Mouse (Mus musculus) macrophage (primary cell): ENCODE measurements at regions not wholly inside any gene's neighbourhood (a gene's known extent, or its start where the extent isn't known, plus 50 kb on each side); places are given as distances from the start of the nearest gene placed in this dataset.

Experiments
- H3K27ac ChIP-seq: fragments of 350-480 bp; formaldehyde crosslinking; 2 replicates; pipeline ENCODE4 v1.9.0; 2021
- H3K36me3 ChIP-seq: fragments of 350-480 bp; formaldehyde crosslinking; 2 replicates; pipeline ENCODE4 v1.9.0; 2021; ENCODE audit errors: inconsistent target
- H3K4me3 ChIP-seq: fragments of 350-480 bp; formaldehyde crosslinking; 2 replicates; pipeline ENCODE4 v1.9.0; 2021; ENCODE audit errors: inconsistent target
- H3K79me2 ChIP-seq: fragments of 350-480 bp; formaldehyde crosslinking; 2 replicates; pipeline ENCODE4 v1.9.0; 2021; ENCODE audit errors: inconsistent target
- WGBS: methylation state at CpG from one replicate; pipeline ENCODE4 v1.1.7; 2026; ENCODE audit warnings: inconsistent platforms; ENCODE audit not compliant: missing documents; 5-methylcytosine and 5-hydroxymethylcytosine counted together

- 78% methylated on average over 1 of the region's 1 CpGs for WGBS
- Histone ChIP-seq H3K79me2 (no peaks in the 10 kb centered on the region), H3K27ac (no peak overlapping the region)
These were observed 172.5 kb downstream of the Msrb3 start for GRCm38 (mm10) chr10:120726369-120726768.

DNA sequence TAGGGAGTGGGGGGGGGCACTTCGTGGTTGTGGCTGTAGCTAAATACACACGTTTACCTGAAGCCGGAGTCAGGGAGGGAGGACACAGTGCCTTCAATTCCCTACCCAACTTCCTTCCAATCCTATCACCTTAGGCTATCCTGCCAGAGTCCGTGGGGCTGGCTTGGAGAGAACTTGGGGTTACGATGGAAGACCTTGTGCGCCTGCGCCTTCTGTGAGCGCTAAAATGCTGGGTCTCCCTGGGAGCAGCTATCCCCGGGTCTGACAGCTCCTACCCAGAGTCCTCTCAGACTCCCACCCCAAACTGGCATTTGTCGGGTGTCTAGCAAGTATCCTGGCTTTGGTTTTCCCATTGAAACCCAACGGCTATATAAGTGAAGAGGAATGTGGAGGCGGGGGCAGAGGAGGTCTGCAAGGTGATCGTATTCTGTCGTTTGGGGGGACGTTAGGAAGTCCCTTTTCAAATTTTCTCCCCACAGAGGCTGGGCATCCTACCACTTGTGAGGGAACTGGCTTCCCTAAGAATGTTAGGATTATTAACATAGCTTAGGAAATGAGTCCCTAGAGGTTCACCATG, 176.9 kb downstream of the Msrb3 start:
- Histone ChIP-seq H3K36me3 (no peaks in the 10 kb centered on the region), H3K79me2 (no peaks in the 10 kb centered on the region), H3K4me3 (no peak overlapping the region), H3K27ac (no peak overlapping the region)
- WGBS, result 30% methylated on average over 15 of the region's 15 CpGs

More at GRCm38 (mm10) chr10:120726369-120726768, 172.5 kb downstream of the Msrb3 start:
- Histone ChIP-seq H3K4me3 (no peak overlapping the region), H3K36me3 (no peaks in the 10 kb centered on the region)

- Histone ChIP-seq H3K4me3 (no peak overlapping the region), H3K27ac (no peak overlapping the region)
- WGBS, result 78% methylated on average over 3 of the region's 3 CpGs
These were observed 177.9 kb downstream of the Msrb3 start for GRCm38 (mm10) chr10:120720981-120721380.

GRCm38 (mm10) chr10:120720061-120720460, 178.8 kb downstream of the Msrb3 start:
- no peak overlapping the region for H3K27ac ChIP-seq
- no peaks in the 10 kb centered on the region for H3K36me3 ChIP-seq
- H3K79me2 ChIP-seq, result no peaks in the 10 kb centered on the region
- no peak overlapping the region for H3K4me3 ChIP-seq
- 66% methylated on average over 3 of the region's 3 CpGs for WGBS

More at GRCm38 (mm10) chr10:120720981-120721380, 177.9 kb downstream of the Msrb3 start:
- H3K36me3 ChIP-seq, result no peaks in the 10 kb centered on the region
- no peaks in the 10 kb centered on the region for H3K79me2 ChIP-seq

DNA sequence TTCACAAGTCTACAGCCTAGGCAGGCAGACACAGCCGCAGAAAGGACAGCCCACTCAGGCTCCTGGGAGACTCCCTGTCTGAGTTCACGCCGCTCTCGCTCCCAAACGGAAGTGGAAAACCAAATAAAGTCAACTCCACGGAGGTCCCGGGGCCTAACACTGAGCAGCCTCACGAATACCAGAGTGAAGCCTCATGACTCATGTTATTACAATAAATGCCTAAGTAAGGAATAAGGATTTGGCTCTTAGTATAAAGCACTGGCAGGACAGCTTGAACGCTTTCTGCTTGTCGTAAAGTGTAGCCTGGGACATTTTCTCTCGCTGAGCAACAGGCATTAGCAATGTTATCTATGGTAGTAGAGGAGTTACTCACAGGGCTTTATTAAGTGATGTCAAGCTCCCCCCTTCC, 181.7 kb downstream of the Msrb3 start:
- Histone ChIP-seq H3K4me3 (no peak overlapping the region), H3K36me3 (no peaks in the 10 kb centered on the region), H3K27ac (no peak overlapping the region), H3K79me2 (no peaks in the 10 kb centered on the region)
- WGBS, result 93% methylated on average over 11 of the region's 11 CpGs

DNA sequence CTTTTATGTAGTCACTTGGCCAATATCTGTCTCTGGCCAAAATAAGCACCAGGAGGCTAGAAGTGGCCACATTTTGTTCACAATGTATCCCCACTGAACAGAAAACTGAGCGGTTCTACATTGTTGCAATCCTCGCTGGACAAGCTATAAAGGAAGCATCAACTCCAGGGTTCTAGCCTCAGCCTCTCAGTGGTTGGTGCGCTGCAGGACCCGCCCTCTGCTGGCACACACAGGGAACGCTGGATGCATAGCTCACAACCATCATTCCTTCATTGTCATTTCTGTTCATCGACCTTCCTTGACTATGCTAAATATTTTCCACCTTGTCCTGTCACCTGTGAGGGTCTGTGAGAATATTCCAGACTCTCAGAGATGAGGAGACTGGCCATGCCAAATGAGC, 182.5 kb downstream of the Msrb3 start:
- Histone ChIP-seq H3K27ac (no peak overlapping the region), H3K36me3 (no peaks in the 10 kb centered on the region), H3K79me2 (no peaks in the 10 kb centered on the region), H3K4me3 (no peak overlapping the region)
- WGBS, result 65% methylated on average over 6 of the region's 6 CpGs

GRCm38 (mm10) chr10:120707771-120708750, 190.8 kb downstream of the Msrb3 start:
- Histone ChIP-seq H3K36me3 (no peaks in the 10 kb centered on the region), H3K79me2 (no peaks in the 10 kb centered on the region), H3K4me3 (no peak overlapping the region), H3K27ac (no peak overlapping the region)
- 56% methylated on average over 19 of the region's 20 CpGs for WGBS

DNA sequence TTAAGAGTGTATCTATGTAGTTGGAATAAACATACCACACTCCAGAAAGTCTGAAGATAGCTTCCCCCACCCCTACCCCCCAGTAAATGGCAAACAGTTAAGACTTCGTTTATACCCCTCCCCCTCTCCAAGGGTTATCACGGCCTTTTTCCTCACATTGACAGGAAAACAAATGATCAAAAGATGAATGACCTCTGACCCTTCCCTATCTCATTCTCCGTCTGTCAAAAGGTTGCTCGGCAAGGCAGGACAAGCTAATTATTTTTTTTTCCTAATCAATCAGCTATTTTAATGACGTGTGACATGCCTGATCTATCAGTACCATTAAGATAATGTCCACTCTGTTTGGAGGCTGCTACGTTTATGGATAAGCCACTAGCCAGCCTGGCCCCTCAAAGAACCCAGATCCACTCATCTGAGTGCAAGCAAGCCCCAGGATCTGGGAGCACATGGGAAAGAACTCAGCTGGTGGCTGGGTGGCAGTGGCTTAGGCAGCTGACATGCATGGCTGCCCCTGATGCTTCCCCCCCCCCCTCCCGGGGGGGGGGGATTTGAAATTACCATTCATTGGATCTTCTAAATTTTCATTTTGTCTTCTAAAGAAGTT, 192.1 kb downstream of the Msrb3 start:
- 92% methylated on average over 6 of the region's 7 CpGs for WGBS
- no peak overlapping the region for H3K27ac ChIP-seq
- no peaks in the 10 kb centered on the region for H3K36me3 ChIP-seq
- no peaks in the 10 kb centered on the region for H3K79me2 ChIP-seq
- H3K4me3 ChIP-seq, result no peak overlapping the region

GRCm38 (mm10) chr10:120701833-120702232, 197.1 kb downstream of the Msrb3 start:
- Histone ChIP-seq H3K27ac (0 out of 2 replicates have a peak overlapping the region, but pooled peaks have one; percentile 1), H3K36me3 (no peaks in the 10 kb centered on the region), H3K79me2 (no peaks in the 10 kb centered on the region), H3K4me3 (no peak overlapping the region)
- WGBS, result 8% methylated on average over 11 of the region's 11 CpGs

DNA sequence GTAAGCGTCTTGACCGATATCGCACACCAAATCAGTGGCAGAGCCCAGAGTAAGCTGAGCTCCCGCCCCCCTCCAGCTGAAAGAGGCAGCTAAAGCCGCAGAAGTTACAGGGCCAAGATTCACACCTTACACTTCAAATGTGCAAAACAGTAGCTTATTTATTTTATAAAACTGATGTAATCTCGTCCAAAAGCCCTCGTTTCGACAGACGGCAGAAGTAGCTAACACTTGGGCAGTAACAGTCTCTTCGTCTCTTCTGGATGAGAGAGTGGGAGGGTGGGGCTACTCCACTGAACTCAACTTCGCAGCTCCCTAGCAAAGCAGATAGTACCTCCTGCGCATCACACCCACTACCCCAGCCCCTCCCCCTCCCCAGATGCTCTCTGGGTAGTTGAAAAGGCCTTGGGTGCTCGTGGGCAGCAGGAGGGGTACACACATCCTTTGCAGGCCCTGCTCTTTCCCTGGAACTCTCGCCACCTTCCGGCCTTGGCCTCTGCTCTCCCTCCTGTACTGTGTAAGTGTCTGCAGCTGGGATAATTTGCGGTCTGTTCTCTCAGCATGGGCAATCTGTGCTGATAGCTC, 201.5 kb downstream of the Msrb3 start:
- no peaks in the 10 kb centered on the region for H3K36me3 ChIP-seq
- H3K4me3 ChIP-seq, result no peak overlapping the region
- H3K27ac ChIP-seq, result no peak overlapping the region
- 89% methylated on average over 13 of the region's 16 CpGs for WGBS
- no peaks in the 10 kb centered on the region for H3K79me2 ChIP-seq

DNA sequence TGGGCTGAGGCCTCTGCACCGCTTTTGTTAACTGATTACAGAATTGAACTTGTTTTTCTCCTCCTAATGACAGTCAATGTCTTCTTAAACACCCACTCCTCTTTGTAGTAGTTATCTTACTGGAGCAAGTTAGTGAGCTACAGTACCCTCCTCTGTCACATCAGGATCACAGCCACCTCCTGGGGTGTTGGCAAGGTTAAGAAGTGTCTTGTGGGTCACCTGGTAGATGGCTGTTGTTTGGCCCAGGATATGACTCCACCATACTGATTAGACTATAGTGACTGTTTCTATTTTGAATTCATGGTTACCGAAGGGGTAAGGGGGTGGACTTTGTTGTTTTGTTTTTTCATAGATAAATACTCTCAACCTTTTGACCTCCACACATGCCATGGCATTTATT, 202.4 kb downstream of the Msrb3 start:
- Histone ChIP-seq H3K4me3 (no peak overlapping the region), H3K79me2 (no peaks in the 10 kb centered on the region), H3K27ac (no peak overlapping the region), H3K36me3 (no peaks in the 10 kb centered on the region)
- WGBS, result 88% methylated on average over 2 of the region's 2 CpGs

- Histone ChIP-seq H3K79me2 (no peaks in the 10 kb centered on the region), H3K4me3 (no peak overlapping the region), H3K36me3 (no peaks in the 10 kb centered on the region), H3K27ac (peak overlapping the region; percentile 19)
- 41% methylated on average over 18 of the region's 18 CpGs for WGBS
These were observed 204.4 kb downstream of the Msrb3 start for GRCm38 (mm10) chr10:120694472-120694871.

DNA sequence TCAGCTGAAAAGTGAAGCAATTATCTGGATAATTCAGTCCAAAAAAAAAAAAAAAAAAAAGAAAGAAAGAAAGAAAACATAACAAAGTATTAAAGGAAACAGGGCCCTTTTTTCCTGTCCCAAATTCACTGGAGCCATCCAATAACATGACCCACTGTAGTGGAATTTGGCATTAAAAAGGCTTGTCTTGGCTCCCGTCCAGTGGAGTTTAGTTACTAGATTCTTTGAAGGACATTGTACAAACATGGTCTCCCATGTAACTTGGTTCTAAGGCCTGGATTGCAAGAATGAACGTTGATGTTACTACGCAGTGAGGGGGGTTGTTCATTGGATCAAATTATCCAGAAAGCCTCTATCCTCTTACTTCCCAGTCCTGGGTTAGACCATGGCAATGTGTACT, 207.4 kb downstream of the Msrb3 start:
- Histone ChIP-seq H3K27ac (no peak overlapping the region), H3K79me2 (no peaks in the 10 kb centered on the region), H3K36me3 (no peaks in the 10 kb centered on the region), H3K4me3 (no peak overlapping the region)
- WGBS, result 85% methylated on average over 3 of the region's 3 CpGs

DNA sequence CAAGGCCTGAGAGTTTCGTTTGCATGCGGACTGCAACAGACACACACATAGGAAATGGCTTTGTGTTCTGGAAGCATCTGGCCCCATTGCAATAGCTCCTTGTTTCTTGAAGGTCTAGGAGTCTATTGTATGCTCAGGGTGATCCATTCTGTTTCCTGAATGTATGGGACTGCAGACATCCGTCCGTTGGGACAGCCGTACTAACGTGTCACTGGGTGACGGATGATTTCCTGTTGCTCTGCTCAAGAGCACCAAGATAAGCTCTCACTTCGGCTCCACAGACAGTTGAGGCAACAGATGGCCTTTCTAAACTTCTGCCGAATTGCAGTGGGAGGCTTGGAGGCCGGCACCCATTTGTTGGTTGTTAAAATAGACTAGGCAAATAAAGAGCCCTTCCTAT, 209.9 kb upstream of the Hmga2 start:
- H3K79me2 ChIP-seq, result no peaks in the 10 kb centered on the region
- H3K4me3 ChIP-seq, result no peak overlapping the region
- no peaks in the 10 kb centered on the region for H3K36me3 ChIP-seq
- 48% methylated on average over 10 of the region's 10 CpGs for WGBS
- no peak overlapping the region for H3K27ac ChIP-seq
